Mouse (Mus musculus) adrenal gland, postnatal 14 days (tissue): ENCODE data around the gene Akirin1. TPM values are rescaled to one million over a fixed set of nuclear protein-coding genes. Genes with fewer than 3 reads are reported as not detected.

Source experiments
- DNase-seq: peaks from one replicate; pipeline ENCODE4 v3.0.0; 2021; ENCODE audit warnings: mixed read lengths
- total RNA-seq: library from RNA; stranded (reverse); gene quantifications from 2 replicates; pipeline ENCODE4 v1.2.3, GENCODE M21; 2021

Gene Akirin1
- total RNA-seq, 1 experiment from 2014 or later, result 66.4 TPM

DNA sequence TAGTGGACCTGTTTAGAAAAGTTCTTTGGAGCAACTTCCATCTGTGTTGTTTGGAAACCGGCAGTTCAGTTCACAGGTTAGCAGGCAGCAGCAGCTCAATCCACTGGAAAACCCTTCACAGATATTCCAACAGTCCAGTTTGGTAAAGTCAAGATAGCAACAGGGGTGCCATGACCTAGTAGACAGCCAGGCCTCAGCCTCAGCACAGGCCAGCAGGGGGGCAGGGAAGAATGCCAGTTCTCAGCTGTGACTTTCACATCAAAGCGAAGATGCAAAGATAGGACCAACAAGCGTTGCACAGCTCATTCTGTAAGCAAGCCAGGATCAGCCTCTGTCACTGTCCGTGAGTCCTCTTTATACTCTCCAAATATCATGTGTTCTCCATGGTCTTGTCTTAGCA, 28.4 kb downstream of the Akirin1 start:
- no peak for DNase-seq

DNA sequence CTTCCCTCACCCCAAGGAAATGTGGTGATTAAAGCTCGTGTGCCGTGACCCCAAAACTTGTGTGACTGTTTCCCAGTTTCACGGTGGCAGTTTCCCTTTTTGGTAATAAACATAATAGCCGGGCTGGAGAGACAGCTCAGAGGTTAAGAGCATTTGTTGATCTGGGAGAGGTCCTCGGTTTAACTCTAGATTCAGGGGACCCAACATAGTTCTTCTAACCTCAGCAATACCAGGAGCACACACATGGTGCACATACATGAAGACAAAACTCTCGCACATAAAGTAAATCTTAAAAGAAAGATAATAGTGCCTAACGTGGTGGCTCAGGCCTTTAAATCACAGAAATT, 31.7 kb downstream of the Akirin1 start:
- DNase-seq, result no peak

DNA sequence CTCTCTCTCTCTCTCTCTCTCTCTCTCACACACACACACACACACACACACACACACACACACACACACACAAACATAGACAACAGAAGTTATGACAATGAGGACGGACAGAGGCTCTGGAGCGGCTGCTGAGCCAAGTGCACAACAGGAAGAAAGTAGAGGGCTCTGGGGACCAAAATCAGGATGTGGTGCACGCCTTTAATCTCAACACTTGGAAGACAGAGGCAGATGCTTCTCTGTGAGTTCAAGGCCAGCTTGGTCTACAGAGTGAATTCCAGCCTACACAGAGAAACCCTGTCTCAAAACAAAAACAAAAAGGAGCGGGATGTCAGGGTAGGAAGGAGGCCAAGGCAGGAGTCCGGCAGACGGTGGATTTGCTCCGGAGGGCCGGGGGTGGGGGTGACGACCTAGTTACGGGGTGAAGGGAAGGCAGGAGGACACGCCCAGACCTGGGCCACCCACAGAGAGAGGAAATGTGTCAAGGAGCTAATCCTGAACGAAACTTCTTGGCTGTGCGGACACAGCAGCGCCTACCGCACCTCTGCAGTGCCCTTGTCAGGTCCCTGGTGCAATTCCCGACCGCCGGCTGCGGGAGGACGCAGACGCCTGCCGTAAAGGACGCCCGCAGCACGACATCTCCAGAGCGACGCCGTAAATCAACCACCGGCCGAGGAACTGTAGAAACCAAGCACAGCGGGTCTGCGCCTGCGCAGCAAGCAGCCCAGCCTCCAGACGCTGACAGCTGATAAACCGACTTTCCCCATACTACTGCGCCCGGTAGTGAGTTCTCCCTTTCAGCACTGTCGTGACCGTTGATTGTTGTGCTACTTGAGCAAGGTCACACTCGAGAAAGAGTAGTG, 32.3 kb downstream of the Akirin1 start, which contains the start of gene Ndufs5:
TSS of gene Ndufs5 (minus strand) at position 629 of the 860 bp plus-strand sequence.
- peak; percentile 97 for DNase-seq

DNA sequence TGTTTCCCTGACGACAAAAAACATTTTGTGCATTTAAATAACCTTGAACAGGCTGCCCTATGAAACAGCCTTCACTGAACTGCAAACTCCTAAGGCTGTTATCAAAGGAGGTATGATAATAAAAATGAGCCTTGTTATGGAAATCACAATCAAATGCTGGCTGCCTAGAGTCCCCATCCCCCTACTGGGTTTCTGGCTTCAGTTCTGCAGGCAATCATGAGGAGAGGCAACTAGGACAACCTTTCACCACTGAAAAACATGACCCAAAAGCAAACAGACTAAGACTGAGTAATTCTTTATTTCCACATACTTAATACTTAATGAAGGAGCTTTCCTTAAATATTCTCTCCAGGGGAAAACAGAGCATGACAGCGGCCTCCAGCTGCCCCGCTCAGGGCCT, 37.7 kb downstream of the Akirin1 start:
- DNase-seq, result peak; percentile 41

DNA sequence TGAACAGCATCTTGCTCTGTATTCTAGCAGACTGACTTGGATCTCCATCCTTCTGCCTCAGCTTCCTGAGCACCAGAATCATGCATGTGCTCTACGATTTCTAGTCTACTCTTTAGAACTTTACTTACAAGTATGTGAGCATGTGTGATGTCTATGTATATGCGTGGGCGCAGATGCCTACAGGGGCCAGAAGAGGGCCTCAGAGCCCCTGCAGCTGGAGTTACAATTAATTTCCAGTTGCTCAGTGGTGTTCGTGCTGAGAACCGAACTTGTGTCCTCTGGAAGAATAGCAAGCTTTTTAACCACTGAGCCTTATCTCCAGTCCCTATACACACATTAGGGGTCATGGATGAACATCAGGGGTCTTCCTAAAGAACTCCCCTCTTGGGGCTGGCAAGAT, 42.8 kb downstream of the Akirin1 start:
- DNase-seq, result no peak

DNA sequence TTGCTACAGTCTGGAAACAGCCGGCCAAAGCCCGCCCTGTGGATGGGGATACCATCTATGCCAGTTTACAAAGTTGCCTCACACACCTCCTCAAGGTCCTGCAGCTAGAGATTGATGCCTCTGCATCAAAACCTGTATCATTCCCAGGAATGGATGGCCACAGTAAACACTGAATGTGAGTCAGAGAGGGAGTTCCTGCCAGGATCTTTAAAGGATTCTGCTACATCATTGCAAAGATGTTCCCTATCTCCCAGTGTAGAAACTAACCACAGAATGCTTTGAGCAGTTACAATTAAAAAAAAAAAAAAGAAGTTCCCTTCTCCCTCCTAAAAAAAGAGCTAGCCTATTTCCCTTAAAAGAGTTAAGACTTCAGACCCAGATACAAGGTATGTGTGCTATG, 44.8 kb downstream of the Akirin1 start:
- no peak for DNase-seq

DNA sequence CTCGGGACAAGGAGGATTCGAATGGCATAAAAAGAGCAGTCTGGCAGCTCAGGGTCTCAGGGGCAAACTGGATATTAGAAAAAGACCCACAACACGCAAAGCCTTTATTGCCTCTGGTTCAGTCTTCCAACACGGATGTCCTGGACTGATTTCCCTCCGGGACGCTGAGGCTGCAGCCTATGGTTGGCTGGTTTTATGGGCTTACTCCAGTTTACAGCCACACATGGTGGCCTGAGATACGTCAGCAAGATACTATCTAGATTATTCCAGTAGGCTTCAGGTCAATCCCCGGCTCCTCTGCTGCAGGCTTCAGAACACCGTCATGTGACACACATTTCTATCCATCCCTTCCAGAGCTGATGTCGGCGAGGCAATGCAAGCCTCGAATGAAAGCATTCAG, 56.8 kb downstream of the Akirin1 start:
- DNase-seq, result no peak

DNA sequence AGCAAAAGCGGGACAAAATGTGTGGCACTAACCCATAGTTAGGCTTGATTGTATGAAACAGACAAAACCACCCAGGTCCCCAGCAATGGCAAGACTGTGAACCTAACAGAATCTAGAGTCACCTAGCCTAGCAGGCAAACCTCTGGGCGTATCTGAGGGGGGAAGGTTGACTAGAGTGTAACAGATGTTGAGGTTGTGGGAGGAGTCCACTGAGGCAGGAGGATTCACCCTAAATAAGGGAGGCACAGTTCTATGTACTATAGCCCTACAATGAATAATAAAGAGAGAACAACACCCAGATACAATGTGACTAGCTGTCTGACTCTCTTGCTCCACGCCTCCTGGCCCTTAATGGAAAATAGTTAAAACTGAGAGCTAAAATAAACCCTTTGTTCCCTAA, 58.1 kb downstream of the Akirin1 start:
- DNase-seq, result no peak

DNA sequence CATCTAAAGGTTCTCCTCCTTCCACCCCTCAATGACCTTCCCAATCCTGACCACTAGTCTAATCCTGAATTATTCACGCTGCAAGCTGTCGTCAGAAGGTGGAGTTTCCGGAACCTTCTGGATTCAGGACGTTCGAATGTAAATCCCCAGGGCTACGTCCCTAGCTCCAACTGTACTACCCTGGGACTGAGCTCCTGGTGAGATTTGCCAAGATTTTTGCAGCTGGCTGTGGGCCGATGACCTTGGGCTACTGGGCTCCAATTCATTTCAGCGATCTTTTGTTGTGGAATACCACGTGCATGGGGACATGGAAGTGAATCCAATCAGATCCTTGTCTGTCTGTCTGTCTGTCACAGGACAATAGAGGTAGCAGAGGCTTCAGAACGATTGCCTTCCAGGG, 59.8 kb downstream of the Akirin1 start:
- peak; percentile 81 for DNase-seq

DNA sequence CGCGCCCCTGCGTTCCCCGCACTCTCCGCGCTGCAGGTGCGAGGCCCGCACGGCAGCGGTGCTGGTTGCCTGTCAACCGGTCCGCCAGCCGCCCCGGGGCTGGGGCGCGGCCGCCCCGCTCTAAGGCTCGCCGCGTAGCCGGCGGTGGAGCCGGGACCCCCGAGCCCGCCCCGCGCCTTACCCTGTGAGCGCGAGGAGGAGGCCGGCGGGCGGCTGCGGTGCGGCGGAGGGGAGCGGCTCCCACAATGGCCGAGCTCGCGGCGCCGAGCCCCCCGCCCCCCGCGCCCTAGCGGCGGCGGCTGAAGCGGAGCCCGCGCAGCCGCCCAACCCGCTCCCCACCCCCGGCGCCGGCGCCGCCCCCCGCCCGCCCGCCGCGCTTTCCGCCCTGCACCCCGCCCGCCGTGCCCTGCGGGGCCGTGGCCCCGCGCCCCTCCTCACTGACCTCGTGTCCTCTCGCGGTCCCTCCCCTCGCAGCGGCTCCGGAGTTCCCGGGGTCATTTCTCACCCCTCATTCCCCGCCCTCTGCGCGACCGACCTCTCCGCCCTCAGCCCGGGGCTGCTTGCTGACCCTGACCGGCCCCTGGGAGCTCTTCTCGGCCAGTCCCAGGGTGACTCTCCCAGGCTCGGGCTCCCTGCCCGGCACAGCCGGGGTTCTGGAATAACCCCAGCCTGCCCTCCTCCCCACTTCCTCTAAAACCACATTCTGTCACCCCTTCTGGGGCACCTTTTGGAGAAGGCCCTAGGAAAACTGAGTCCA, 62.9 kb downstream of the Akirin1 start:
- peak; percentile 82 for DNase-seq

DNA sequence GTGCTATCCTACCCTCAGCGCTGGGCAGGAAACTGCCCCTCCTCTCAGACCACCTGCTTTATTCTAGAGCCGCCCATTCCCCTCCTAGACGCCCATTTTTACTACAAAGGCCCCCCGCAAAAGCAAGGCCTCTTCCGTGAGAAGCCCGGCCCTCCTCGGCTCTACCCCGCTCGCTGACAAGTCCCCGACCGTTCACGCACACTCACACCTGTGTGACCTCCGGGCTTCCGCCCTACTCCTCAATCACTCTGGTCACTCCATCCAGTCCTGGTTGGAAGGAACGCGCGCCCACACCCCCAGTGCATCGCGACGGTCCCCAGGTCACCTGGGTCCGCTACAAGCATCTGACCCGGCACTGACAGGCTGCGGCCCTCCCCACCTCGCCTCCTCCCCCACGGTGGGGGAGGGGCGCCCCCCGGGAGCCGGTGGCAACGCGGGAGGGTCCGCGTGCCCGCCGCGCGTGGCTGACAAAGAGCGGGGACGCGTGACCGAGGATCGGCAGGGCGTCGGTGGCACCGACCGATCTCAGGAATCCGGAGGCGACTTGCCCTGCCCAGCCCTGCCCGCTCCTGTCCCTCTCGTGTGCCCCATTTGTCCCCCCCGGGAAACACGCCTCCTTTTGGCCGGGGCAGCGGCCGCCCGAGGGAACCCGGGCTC, 63.6 kb downstream of the Akirin1 start:
- peak; percentile 62 for DNase-seq

DNA sequence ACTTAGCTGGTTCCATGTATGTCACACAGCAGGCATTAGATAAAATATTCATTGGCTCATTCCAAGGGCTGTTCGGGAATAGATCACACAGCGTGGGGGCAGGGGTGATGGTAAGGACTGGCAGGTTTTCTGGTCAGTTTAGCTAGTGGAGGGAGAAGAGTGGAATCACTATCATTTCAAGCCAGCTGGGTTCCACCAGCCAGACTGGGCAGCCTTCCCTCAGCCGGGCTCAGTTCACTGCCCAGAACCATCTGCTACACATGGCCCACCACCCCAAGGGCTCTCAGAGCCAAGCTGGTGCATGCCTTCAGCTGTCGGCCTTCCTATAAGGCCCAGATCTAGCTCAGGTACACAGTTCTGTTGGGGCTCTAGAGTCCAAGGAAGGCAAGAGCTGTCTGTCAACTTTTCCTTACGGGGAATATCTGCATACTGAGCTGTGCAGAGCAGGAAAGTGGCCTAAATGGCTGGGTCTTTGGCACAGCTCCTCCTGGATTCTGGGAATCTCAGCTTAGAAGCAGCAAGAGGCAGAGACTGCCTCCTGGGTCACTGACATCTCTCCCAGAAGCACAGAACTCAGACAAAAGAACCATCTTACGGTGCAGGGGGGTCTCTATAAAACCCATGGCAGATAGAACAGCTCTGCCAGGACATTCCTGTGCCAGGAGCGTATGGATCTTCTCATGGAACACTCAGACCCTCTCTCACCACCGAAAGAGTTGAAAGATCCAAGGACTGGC, 64.5 kb downstream of the Akirin1 start:
- no peak for DNase-seq

DNA sequence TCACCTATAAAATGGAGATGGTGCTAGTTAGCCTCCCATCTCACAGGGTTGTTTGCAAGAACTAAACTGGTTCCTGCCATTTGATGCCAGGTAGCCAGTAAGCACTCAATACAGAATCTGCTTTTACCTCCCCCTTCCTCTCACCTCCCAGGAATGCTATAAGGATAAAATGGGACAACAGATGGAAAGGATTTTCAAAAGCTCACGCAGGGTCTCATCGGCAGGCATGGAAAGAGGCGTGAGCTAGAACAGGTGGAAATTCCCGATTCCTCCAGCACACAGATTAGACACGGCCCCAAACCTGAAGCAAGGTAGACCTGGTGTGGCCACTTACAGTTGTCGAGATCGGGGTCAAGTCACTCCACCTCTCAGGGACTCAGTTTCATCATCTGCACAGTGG, 65.1 kb downstream of the Akirin1 start:
- DNase-seq, result no peak

Other genes with a start within 250 kb of the Akirin1 start
- 193 and 200 TPM in 2 replicates for gene Macf1, start 66.0 kb downstream of the Akirin1 start, total RNA-seq
- 317 and 335 TPM in 2 replicates for gene Ndufs5, start 32.1 kb downstream of the Akirin1 start, total RNA-seq
- gene Rhbdl2, start 37.5 kb upstream of the Akirin1 start, total RNA-seq, result 1.7 and 2.0 TPM in 2 replicates
- gene 4933427I04Rik, start 109.3 kb upstream of the Akirin1 start, total RNA-seq, result not detected in 2 replicates
- 44.8 and 45.6 TPM in 2 replicates for gene Mycbp, start 154.5 kb upstream of the Akirin1 start, total RNA-seq
- 80.1 and 83.2 TPM in 2 replicates for gene Rragc, start 167.1 kb upstream of the Akirin1 start, total RNA-seq
- not detected in 2 replicates for gene 4930535I16Rik, start 167.7 kb upstream of the Akirin1 start, total RNA-seq